Mouse (Mus musculus) left cerebral cortex, postnatal 10 days (tissue): ENCODE data around the gene Vmn1r53. TPM values are rescaled to one million over a fixed set of nuclear protein-coding genes. Genes with fewer than 3 reads are reported as not detected.
"Not testable (repeated sequence)": the region's sequence is repeated elsewhere in the genome, so short reads cannot be mapped to it uniquely, and the experiment has no call there.

ENCODE experiments used
- DNase-seq, 2 experiments: peaks; one replicate each; pipeline ENCODE4 v3.0.0; 2021 to 2022; ENCODE audit warnings: low spot score in 2 of 2, mixed read lengths in 1 of 2; ENCODE audit errors: extremely low spot score in 1 of 2
- intact Hi-C: fragments of 180-260 bp; cut with DNase I; formaldehyde crosslinking; loops from one replicate; pipeline ENCODE4 v1.15.1; 2025
- total RNA-seq, 2 experiments: library from RNA; stranded (reverse); gene quantifications; 2 replicates each; pipeline ENCODE4 v1.2.3; 2021

Vmn1r53 gene
- not detected for total RNA-seq

- no peak for DNase-seq
- intact Hi-C loops: no loop called here
Observed at GRCm38 (mm10) chr6:90224338-90224737, at the start of gene Vmn1r53. Gene Vmn1r53, minus strand, starts transcription at chr6:90224438.

- intact Hi-C loops: no loop called here
- no peak for DNase-seq
Observed at GRCm38 (mm10) chr6:90246000-90246399, 21.8 kb upstream of the Vmn1r53 start, which contains the start of gene Vmn1r54. Gene Vmn1r54, plus strand, starts transcription at chr6:90246300.

- intact Hi-C loops: no loop called here
- DNase-seq: no peak
Observed at GRCm38 (mm10) chr6:90244019-90244418, 19.8 kb upstream of the Vmn1r53 start.

GRCm38 (mm10) chr6:90232681-90233080 lies 8.4 kb upstream of the Vmn1r53 start:
- intact Hi-C loops: no loop called here
- DNase-seq: no peak

- DNase-seq, intact Hi-C loops: not testable (repeated sequence)
Observed at GRCm38 (mm10) chr6:90232114-90232513, 7.9 kb upstream of the Vmn1r53 start.

- intact Hi-C loops: not testable (repeated sequence)
Observed at GRCm38 (mm10) chr6:90202493-90202892, 21.7 kb downstream of the Vmn1r53 start, which contains the start of gene V1ra8. Gene V1ra8, plus strand, starts transcription at chr6:90202793.

GRCm38 (mm10) chr6:90174508-90174907 lies 49.7 kb downstream of the Vmn1r53 start, which contains the start of gene Vmn1r52:
Gene Vmn1r52, plus strand, starts transcription at chr6:90174808.
- intact Hi-C loops: no loop called here
- no peak for DNase-seq

More at GRCm38 (mm10) chr6:90202493-90202892, 21.7 kb downstream of the Vmn1r53 start, which contains the start of gene V1ra8:
- not testable (repeated sequence) for DNase-seq

Other genes starting within 250 kb of the Vmn1r53 start
- gene Vmn1r47, start 208.3 kb downstream of the Vmn1r53 start, total RNA-seq: under 1 TPM in 1 of 2 experiments, not detected in 1; 0.04 TPM
- gene Vmn1r48, start 187.6 kb downstream of the Vmn1r53 start, total RNA-seq: not detected
- gene Vmn1r49, start 145.9 kb downstream of the Vmn1r53 start, total RNA-seq: not detected
- gene Vmn1r50, start 123.0 kb downstream of the Vmn1r53 start, total RNA-seq: not detected
- gene Vmn1r51, start 101.8 kb downstream of the Vmn1r53 start, total RNA-seq: not detected
- gene Vmn1r52, start 49.6 kb downstream of the Vmn1r53 start, total RNA-seq: not detected
- not detected for gene V1ra8, start 21.6 kb downstream of the Vmn1r53 start, total RNA-seq
- gene Vmn1r54, start 21.9 kb upstream of the Vmn1r53 start, total RNA-seq: not detected
- not detected for gene BC048671, start 76.8 kb upstream of the Vmn1r53 start, total RNA-seq
- not detected for gene Chst13, start 100.7 kb upstream of the Vmn1r53 start, total RNA-seq
- gene Uroc1, start 108.8 kb upstream of the Vmn1r53 start, total RNA-seq: not detected
- 10 to 100 TPM; 23.8 to 24.0 TPM for gene Zxdc, start 145.1 kb upstream of the Vmn1r53 start, total RNA-seq
- gene Cfap100, start 204.4 kb upstream of the Vmn1r53 start, total RNA-seq: 1 to 10 TPM; 4.9 to 6.5 TPM
- 10 to 100 TPM; 12.9 to 22.0 TPM for gene Klf15, start 238.1 kb upstream of the Vmn1r53 start, total RNA-seq